Mouse (Mus musculus) heart, postnatal 36 days (tissue): ENCODE data around the gene Tmem176b. TPM values are rescaled to one million over a fixed set of nuclear protein-coding genes. Genes with fewer than 3 reads are reported as not detected.
"Not testable (repeated sequence)": the region's sequence is repeated elsewhere in the genome, so short reads cannot be mapped to it uniquely, and the experiment has no call there.

ENCODE experiments used
- DNase-seq, 2 experiments: peaks; one replicate each; pipeline ENCODE4 v3.0.0; 2021 to 2022
- intact Hi-C: fragments of 180-260 bp; cut with DNase I; formaldehyde crosslinking; loops from one replicate; pipeline ENCODE4 v1.15.1; 2025
- total RNA-seq, 2 experiments: library from RNA; stranded (reverse); gene quantifications; 2 replicates each; pipeline ENCODE4 v1.2.3; 2021

The Tmem176b gene
- 10 to 100 TPM; 53.6 to 55.3 TPM for total RNA-seq

DNA sequence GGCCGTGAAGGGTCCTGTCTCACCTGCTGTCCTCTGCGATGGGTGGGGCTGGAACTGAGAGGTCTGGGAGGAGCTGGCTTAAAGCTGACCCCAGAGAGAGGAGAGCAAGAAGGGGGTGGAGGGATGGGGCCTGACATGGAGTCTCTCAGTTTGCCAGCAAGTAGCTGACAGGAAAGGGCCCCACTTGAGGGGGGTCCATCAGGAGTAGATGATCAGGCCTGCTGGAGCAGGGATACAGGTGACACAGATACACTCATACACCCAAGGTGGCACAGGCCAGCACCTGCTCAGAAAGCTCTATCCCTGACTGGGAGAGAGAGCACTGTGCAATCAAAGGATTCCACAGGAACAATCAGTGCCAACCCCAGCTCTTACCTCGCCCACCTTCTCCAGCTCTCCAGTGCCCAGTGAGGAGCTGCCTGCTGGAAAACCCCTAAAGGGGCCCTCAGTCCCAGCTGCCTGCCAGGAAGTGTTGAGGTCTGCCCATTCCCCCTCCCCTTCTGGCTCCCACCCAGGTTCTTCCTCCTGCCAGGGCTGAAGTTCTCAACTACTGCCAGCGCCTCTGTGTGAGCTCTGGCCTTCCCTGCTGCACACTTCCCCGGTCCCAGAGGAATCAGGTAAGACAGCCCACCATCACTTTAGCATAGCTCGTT is at the start of gene Tmem176b:
Gene Tmem176b (minus strand): TSS at position 524 of the 653 bp plus-strand sequence.
- DNase-seq, result peak; percentile 88 to 90
- intact Hi-C loops, result loop anchor here (2.0 kb wide), 1 partner anchor 18 kb away; no protein-coding TSS in a partner anchor

DNA sequence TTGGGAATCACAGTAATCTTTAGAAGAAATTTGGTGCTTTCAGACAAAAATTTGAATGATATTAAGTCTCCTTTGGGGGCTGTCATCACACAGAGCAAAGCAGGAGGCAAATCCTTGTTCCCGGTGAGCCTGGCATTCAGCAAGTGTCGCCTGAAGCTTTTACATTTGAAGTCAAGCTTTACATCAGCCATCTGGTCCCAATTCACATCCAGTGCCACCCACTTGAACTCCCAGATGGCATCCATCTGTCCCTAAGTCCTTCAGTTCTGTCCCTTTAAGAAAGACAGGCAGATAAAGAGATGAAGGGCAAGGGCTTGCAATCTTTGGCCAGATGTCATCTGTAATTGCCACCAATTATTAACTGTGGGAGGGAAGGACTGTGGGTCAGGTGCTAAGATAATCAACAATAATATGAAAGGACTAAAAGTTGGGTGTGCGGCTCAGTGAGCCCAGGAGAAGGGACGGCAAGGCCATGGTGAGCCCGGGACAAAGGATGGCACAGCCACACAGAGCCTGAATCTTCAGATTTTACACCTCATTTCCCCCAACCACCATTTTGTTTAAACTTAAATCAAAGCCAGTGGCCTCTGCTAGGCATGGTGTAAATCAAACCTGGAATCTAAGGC is 35.3 kb upstream of the Tmem176b start:
- intact Hi-C loops, result no loop called here
- DNase-seq, result no peak

- intact Hi-C loops, result no loop called here
- no peak for DNase-seq
Measured at GRCm38 (mm10) chr6:48875515-48875914, 34.2 kb upstream of the Tmem176b start.

DNA sequence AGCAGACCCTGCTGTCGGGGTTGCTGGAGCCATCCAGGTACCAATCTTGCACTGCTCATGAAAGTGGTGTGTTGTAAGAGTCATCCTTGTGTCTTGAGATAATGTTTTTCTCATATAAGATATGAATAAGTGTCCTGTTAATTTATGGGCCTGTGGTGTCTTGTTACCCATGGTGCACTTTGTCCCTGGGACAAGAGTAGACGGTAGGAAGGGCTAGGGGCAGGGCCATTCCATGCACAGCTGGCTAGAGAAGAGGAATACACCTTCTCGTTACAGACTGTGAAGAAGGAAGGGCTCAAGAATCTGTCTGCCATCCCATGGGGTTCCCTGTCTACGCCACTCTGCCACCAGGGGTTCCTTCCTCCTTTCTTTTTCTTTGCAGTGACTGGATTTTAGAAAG is 33.3 kb upstream of the Tmem176b start:
- intact Hi-C loops, result no loop called here
- no peak for DNase-seq

- DNase-seq, result no peak
- intact Hi-C loops, result no loop called here
Measured at GRCm38 (mm10) chr6:48872596-48872995, 31.3 kb upstream of the Tmem176b start, which contains the start of gene Aoc1. Gene Aoc1 (plus strand): TSS chr6:48872896.

DNA sequence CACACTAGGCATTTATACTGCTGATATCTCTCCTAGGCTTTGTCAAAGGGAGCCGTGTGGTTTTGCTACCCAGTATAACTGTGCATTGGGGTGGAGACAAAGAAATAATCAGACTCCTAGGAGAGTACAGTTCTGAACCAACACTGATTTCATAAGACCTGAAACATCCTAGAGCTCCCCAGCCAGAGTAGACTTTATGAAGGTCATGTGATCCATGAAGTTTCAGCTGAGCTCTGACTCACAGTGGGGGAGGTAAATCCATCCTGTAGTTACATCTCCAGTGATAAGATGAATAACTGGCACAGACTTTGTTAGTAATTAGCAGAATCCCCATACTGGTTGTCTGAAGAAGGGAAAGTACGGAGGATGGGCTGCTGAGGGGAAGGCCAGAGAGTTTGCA is 28.5 kb upstream of the Tmem176b start:
- no peak for DNase-seq

DNA sequence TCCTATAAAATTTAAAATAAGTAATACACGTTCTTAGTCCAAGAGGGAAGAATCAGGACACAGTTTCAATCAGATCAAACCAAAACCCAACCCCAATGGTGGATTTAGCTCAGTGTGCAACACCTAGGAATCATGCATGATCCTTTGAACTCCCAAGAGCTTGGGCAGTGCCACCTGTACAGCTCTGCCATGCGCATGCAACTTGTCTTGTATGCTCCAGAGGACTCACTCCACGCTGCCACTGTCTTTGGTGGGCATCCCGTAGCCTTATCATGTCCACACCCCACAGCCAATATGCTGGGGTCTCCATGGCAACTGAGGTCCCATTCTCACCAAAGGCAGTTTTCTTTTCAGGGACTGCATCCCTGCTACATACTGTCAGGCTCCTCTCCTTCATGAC is 25.9 kb upstream of the Tmem176b start:
- intact Hi-C loops, result no loop called here

More for the DNA sequence above, 28.5 kb upstream of the Tmem176b start:
- intact Hi-C loops, result no loop called here

DNA sequence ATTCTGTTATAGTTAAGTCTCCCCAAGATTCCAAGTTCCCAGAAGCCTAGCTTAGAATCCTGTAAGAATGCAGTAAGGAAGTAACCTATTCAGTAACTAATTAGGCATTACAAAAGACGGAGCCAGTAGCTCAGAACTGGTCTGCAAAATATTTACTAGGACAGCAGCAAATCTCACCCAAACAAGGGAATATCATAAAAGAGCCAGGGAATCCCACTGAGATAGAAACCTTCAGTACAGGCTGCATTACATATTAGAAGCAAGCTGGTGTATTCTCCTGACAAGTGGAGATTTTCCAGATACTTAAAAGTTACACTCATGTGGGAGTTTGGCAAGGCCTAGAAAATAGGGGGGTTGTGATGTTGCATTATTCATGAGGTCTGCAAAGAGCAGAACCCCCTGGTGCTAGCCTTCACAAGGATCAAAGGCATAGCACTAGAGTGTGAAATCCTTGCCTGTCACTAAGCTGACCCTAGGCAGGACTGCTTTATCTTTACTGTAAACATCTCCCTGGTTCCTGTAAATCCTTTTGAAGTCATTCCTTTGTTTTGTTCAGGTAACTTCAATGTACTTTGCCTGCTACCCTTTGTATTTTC is 25.2 kb upstream of the Tmem176b start:
- DNase-seq, intact Hi-C loops: not testable (repeated sequence)

More for the DNA sequence above, 25.9 kb upstream of the Tmem176b start:
- DNase-seq, result no peak

DNA sequence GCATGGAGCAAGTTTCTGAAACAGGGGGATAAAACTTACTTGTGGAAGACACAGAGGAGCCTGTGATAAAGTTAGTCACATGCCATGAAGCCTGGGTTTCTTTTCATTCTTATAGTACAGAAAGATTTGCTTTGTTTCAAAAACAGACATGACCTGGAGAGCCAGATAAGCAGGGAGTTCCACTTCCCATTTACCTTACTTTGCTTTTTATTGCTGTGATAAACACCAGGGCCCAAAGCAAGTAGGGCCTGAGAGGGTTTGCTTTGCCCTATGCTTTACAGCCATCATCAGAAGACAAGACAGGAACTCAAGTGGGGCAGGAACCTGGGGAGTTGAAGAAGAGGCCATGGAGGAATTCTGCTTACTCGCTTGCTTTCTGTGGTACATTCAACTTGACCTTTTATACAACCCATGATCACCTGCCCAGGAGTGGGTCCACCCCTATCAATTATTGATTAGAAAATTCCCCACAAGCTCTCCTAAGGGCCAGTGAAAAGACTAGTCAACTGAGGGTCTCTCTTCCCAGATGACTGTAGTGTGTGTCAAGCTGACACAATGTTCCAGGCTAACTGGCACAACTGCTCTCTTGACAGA is 24.0 kb upstream of the Tmem176b start:
- intact Hi-C loops, result no loop called here
- no peak for DNase-seq

DNA sequence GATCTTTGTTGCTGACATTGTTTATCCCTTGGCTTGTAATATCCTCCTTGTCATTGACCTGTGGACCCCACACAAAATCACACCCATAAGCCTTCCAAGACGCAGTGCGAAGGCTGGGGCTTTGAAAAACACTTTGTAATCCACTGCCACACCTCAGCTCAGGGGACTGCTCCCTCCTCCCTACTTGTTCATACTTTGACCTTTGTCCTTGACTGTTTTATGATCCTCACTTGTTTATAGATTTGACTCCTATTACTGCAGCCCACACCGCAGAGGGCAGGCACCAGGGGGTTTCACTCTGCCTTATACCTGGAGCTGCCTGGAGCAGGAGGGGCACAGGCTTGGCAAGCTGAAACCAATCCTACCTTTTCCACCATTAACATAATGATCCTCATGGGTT is 23.4 kb upstream of the Tmem176b start:
- DNase-seq, result no peak
- intact Hi-C loops, result no loop called here

GRCm38 (mm10) chr6:48864181-48864580 is 22.9 kb upstream of the Tmem176b start:
- intact Hi-C loops, result no loop called here
- no peak for DNase-seq

DNA sequence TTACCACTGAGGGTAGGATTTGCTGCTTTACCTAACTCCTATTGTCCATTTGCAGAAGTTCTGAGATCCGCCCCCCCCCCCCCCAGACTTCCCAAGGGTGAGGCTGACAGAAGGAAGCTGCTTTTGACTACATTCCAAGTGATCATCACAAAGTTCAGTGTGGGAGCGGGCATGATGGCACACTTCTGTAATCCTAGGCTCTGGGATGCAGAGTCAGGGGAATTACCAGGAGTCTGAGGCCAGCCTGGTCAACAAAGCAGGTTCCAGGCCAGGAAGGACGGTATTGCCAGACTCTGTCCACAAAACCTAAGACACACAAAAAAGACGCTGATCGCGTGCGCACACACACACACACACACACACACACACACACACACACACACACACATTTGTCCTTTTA is 22.2 kb upstream of the Tmem176b start:
- intact Hi-C loops, result no loop called here
- DNase-seq, result no peak

DNA sequence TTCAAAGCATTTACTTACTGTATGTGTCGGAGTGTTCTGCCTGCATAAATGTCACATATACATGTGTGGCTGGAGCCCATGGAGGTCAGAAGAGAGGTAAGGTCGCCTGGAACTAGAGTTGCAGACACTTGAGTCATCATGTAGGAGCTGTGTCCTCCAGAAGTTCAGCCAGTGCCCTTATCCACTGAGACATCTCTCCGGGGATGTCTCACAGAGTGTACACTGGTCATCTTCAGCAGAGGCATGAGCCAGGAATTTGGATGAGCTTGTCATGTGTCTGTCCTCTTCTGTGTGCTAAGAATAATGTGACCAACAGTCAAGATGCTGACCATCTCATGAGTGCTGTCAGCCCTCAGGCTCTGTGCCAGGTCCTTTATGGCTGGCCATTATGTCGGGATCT is 21.5 kb upstream of the Tmem176b start:
- intact Hi-C loops, result loop anchor here (1.0 kb wide), 1 partner anchor 90 kb away; no protein-coding TSS in a partner anchor
- DNase-seq, result no peak

GRCm38 (mm10) chr6:48861616-48862280 is 20.5 kb upstream of the Tmem176b start:
- no peak for DNase-seq
- intact Hi-C loops, result loop anchor here (1.0 kb wide), 1 partner anchor 92 kb away; no protein-coding TSS in a partner anchor

GRCm38 (mm10) chr6:48860851-48861250 is 19.6 kb upstream of the Tmem176b start:
- DNase-seq, result no peak
- intact Hi-C loops, result no loop called here

DNA sequence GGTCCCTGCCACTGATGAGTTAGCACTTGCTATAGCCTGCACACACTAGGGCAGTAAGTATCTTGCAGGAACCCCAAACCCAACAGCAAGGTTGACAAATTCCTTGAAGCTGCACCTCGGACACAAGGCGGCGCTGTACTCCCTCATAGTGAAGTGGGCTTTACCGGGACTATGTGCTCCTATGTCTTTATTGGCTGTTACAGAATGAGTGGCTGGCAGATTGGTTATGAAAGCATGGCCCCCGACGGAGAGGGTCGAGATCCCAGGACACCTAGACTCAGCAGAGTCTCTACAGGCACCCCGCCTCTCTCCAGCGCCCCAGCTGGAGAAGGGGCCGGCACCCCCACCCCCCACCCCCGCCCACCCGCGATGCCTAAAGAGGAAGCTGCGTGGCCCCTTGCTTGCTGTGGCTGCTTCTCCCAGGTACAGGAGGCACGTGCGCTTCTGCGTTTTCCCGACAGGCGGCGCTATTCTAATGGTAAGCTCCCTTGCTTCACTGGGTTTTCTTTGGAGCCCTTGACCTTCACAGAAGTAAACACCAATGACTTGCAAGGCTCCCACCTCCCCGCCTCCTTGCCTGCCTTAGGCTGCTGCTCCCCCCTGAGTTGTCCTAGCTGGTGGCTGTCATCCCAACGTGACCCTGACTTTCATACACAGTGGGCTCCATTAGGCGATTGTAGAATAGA is 19.0 kb upstream of the Tmem176b start:
- intact Hi-C loops, result no loop called here

GRCm38 (mm10) chr6:48857613-48858302 is 16.5 kb upstream of the Tmem176b start:
- intact Hi-C loops, result loop anchor here (1.0 to 5.0 kb wide), 3 partner anchors 17 to 210 kb away; partner anchors contain the start of genes Gimap8, Tmem176a and Tmem176b
- DNase-seq, result no peak

More for the DNA sequence above, 19.0 kb upstream of the Tmem176b start:
- peak; percentile 28 to 41 for DNase-seq

DNA sequence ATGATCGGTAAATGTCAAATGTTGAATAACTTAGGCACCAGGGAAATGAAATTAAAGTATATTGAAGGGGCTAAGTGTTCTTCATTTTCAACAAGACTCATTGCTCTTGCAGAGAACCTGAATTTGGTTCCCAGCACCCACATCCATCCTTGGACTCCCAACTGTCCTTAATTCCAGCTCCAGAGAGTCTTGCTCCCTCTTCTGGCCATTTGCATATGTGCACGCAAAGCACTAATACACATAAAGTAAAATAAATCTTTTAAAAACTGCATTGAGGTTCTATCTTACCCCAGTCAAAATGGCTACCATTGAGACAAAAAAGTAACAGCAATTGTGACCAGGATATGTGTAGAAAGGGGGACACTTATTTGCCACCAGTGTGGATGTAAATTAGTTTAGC is 12.9 kb upstream of the Tmem176b start:
- intact Hi-C loops, result no loop called here
- DNase-seq, result no peak

- intact Hi-C loops, result no loop called here
Measured at GRCm38 (mm10) chr6:48851820-48852491, 10.7 kb upstream of the Tmem176b start.

More at GRCm38 (mm10) chr6:48851820-48852491, 10.7 kb upstream of the Tmem176b start:
- peak; percentile 49 to 64 for DNase-seq
